Mouse (Mus musculus) lung, postnatal 0 days (tissue): ENCODE data around the gene Klhl29. TPM values are rescaled to one million over a fixed set of nuclear protein-coding genes. Genes with fewer than 3 reads are reported as not detected.

ENCODE experiments used
- ATAC-seq: fragments of 200-750 bp; cut with Nextera tagmentation; 2 replicates; pipeline ENCODE4 v1.8.0; 2017; ENCODE audit warnings: moderate library complexity
- DNase-seq: peaks from one replicate; pipeline ENCODE4 v3.0.0-alpha.2; 2016; ENCODE audit warnings: low spot score
- H3K27ac ChIP-seq: fragments of 300-500 bp; sonication (generic); 2 replicates; pipeline ENCODE4 v1.5.1; 2014; ENCODE audit warnings: antibody characterized with exemption, mild to moderate bottlenecking, low read length, mixed read lengths
- H3K27me3 ChIP-seq: fragments of 300-500 bp; sonication (generic); replicated peaks from 2 replicates; pipeline ENCODE4 v1.6.1; 2014; ENCODE audit warnings: low read length, mixed read lengths; ENCODE audit not compliant: insufficient read depth
- H3K36me3 ChIP-seq: fragments of 300-500 bp; sonication (generic); 2 replicates; pipeline ENCODE4 v1.6.1; 2014; ENCODE audit warnings: low read length, mixed read lengths; ENCODE audit not compliant: insufficient read depth
- H3K4me1 ChIP-seq: fragments of 300-500 bp; sonication (generic); 2 replicates; pipeline ENCODE4 v1.6.1; 2014; ENCODE audit warnings: antibody characterized with exemption, low read depth, low read length, mixed read lengths; ENCODE audit not compliant: insufficient read depth
- H3K4me2 ChIP-seq: fragments of 300-500 bp; sonication (generic); replicated peaks from 2 replicates; pipeline ENCODE4 v1.6.1; 2014; ENCODE audit warnings: low read depth, mild to moderate bottlenecking, low read length, moderate library complexity, mixed read lengths
- H3K4me3 ChIP-seq: fragments of 300-500 bp; sonication (generic); 2 replicates; pipeline ENCODE4 v1.5.1; 2014; ENCODE audit warnings: low read depth, low read length
- H3K9ac ChIP-seq: fragments of 300-500 bp; sonication (generic); replicated peaks from 2 replicates; pipeline ENCODE4 v1.6.1; 2014; ENCODE audit warnings: low read depth, mild to moderate bottlenecking
- H3K9me3 ChIP-seq: fragments of 300-500 bp; sonication (generic); 2 replicates; pipeline ENCODE4 v1.6.1; 2016; ENCODE audit warnings: low read length, mixed read lengths
- CTCF ChIP-seq: IDR thresholded peaks from 2 replicates; pipeline ENCODE4 v1.5.1; 2016; ENCODE audit warnings: antibody characterized with exemption, mild to moderate bottlenecking
- EP300 ChIP-seq: IDR thresholded peaks from 2 replicates; pipeline ENCODE4 v1.6.1; 2016; ENCODE audit warnings: antibody characterized with exemption, mild to moderate bottlenecking, control low read depth
- WGBS: fragments of 180-500 bp; shearing (Covaris S2); extraction: QIAGEN DNeasy Blood & Tissue Kit; methylation state at CpG from one replicate; pipeline ENCODE4 v1.1.7; 2014; 5-methylcytosine and 5-hydroxymethylcytosine counted together
- polyA plus RNA-seq: library from polyadenylated mRNA; unstranded; fragments of >200 nt; fragmentation: Nextera tagmentation; extraction: Ambion mirVana; gene quantifications from 2 replicates; pipeline ENCODE4 v1.2.1, GENCODE M21; 2015

The Klhl29 gene
- polyA plus RNA-seq, 1 experiment from 2014 or later: 0.33 TPM

DNA sequence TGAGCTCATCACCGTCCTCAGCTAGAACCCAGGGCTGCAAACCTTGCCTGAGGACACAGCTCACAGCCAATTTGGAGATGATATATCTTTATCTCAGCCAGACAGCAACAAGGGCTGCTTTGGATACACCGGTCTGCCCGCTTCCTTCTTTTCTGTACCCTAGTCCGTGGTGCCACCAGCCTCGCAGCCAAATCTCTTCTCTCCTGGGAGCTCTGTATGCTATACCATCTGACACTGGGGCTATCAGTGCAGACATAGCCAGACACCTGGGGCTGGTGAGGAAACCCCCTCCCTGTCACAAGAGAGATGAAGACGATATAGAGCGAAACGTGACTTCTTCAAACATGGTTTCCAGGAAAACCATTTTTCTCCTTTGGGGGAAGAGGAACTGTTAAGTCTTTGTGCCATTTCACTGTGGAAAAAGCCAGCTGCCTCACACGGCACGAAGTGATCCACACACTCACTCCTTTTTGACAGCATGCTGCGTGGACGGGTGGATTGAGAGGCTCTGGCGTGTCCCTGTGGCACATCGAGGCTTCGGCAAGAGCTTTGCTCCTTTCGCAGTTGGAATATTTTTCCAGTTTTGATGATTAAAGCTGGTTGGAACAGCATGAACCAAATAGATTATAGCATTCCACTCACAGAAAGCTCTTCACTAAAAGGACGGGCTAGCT, 11.4 kb downstream of the Klhl29 start:
- Histone ChIP-seq H3K36me3 (no peaks in the 10 kb centered on the region), H3K9me3 (no peaks in the 10 kb centered on the region), H3K4me2 (no peak overlapping the region), H3K27me3 (no peaks in the 10 kb centered on the region), H3K27ac (no peak overlapping the region), H3K9ac (no peak overlapping the region), H3K4me3 (no peak overlapping the region), H3K4me1 (no peaks in the 10 kb centered on the region)
- TF ChIP-seq CTCF (no peak), EP300 (no peak)
- DNase-seq: no peak
- 87% methylated on average over 17 of the region's 17 CpGs for WGBS
- ATAC-seq: no peak

GRCm38 (mm10) chr12:5359065-5359464, 16.4 kb downstream of the Klhl29 start:
- Histone ChIP-seq H3K9ac (no peak overlapping the region), H3K27me3 (no peaks in the 10 kb centered on the region), H3K36me3 (no peaks in the 10 kb centered on the region), H3K4me3 (no peak overlapping the region), H3K4me2 (no peak overlapping the region), H3K9me3 (no peaks in the 10 kb centered on the region), H3K4me1 (no peaks in the 10 kb centered on the region), H3K27ac (no peak overlapping the region)
- DNase-seq (no peak), ATAC-seq (no peak)
- TF ChIP-seq EP300 (no peak), CTCF (no peak)
- 31% methylated on average over 5 of the region's 5 CpGs for whole genome bisulfite sequencing

- Histone ChIP-seq H3K9me3 (no peaks in the 10 kb centered on the region), H3K4me3 (no peak overlapping the region), H3K4me2 (no peak overlapping the region), H3K4me1 (no peaks in the 10 kb centered on the region), H3K9ac (no peak overlapping the region), H3K27me3 (no peaks in the 10 kb centered on the region), H3K27ac (no peak overlapping the region), H3K36me3 (no peaks in the 10 kb centered on the region)
- ATAC-seq (no peak), DNase-seq (no peak)
- TF ChIP-seq CTCF (peak; percentile 10; the same call in 1 of the 2 replicates), EP300 (no peak)
- WGBS: 44% methylated on average over 6 of the region's 6 CpGs
Measured at GRCm38 (mm10) chr12:5358497-5358896, 17.0 kb downstream of the Klhl29 start.

DNA sequence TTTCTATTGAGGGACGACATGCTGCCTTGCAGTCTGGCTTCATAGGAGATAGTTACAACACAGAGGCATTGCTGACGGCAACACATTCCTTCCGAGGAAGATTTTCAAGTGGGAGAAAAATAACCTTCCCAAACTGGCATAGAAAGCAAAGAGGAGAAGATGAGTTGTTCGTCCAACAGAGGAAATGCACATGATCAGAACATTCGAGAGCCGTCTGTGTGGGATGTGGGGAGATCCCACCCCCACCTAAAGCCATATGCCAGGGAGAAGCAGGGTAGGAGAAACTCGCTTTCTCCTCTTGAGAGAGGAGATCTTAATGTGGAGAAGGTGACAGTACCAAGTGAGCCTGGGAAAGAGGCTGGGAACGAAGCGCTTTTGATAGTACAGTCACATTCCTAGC, 22.1 kb downstream of the Klhl29 start:
- ATAC-seq (no peak), DNase-seq (no peak)
- H3K27me3 ChIP-seq: no peaks in the 10 kb centered on the region
- TF ChIP-seq EP300: no peak
- no peak for TF ChIP-seq CTCF
- no peak overlapping the region for H3K4me2 ChIP-seq
- no peak overlapping the region for H3K9ac ChIP-seq
- no peaks in the 10 kb centered on the region for H3K36me3 ChIP-seq
- H3K4me3 ChIP-seq: no peak overlapping the region
- 77% methylated on average over 9 of the region's 9 CpGs for WGBS
- H3K9me3 ChIP-seq: no peaks in the 10 kb centered on the region
- H3K4me1 ChIP-seq: no peaks in the 10 kb centered on the region
- no peak overlapping the region for H3K27ac ChIP-seq

DNA sequence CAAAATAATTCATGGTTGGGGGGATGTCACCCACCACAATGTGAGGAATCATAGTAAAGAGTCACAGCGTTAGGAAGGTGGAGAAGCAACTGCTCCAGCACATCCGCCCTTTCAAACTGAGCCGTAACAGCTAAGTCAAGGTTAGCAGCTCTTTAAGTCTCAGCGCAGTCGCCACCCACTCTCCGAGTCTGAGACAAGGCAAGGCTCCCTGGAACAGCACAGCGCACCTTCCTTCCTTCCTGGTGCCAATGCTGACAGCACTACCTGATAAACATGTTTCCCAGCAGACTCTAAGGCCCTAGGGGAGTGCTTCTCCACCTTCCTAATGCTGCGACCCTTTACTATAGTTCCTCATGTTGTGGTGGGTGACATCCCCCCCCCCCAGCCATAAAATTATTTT, 22.7 kb downstream of the Klhl29 start:
- TF ChIP-seq CTCF: no peak
- TF ChIP-seq EP300: no peak
- ATAC-seq (no peak; the same call in 1 of the 2 replicates), DNase-seq (no peak)
- Histone ChIP-seq H3K36me3 (no peaks in the 10 kb centered on the region), H3K27ac (no peak overlapping the region), H3K4me2 (no peak overlapping the region), H3K9ac (no peak overlapping the region), H3K4me1 (no peaks in the 10 kb centered on the region), H3K27me3 (no peaks in the 10 kb centered on the region), H3K4me3 (no peak overlapping the region), H3K9me3 (no peaks in the 10 kb centered on the region)
- 80% methylated on average over 8 of the region's 8 CpGs for WGBS

DNA sequence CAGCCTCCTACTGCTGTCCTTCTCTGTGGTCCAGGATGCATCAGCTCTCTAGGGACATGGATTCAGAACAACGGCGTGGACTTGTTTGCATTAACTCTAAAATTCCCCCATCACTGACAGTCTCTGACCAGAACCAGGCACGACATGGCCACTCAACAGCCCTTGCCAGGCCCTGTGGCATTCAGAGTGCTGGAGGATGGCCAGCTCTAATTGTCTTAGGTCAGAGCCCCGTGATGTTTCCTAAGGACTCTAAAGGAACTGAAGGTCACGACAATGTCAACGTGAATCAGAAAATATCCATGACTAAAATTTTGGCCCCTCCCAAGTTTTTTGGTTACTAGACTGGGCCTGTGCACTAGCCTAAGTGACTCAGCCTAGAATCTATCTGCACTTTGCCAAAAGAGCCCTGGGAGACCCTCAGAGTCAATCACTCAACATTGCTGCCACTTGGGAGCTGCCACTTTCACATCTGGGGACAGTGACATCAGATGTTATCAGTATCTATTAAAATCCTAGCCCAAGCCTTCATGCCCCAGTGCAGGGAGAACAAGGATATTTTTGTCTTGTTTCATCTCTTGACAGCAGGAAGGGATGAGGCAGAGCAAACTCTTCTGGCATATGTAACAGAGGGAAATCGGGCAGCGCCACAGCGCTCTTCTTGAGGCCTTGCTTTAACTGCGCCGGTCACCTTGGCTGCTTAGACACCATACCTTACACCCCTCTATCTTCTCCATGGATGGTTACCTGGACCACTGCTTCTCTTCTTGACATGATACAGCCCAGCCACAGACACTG, 24.8 kb downstream of the Klhl29 start:
- DNase-seq: no peak
- ATAC-seq: no peak
- Histone ChIP-seq H3K4me1 (no peaks in the 10 kb centered on the region), H3K27ac (no peak overlapping the region), H3K4me3 (no peak overlapping the region), H3K27me3 (no peaks in the 10 kb centered on the region), H3K9ac (no peak overlapping the region), H3K4me2 (no peak overlapping the region), H3K9me3 (no peaks in the 10 kb centered on the region), H3K36me3 (no peaks in the 10 kb centered on the region)
- TF ChIP-seq CTCF (no peak), EP300 (no peak)
- WGBS: 84% methylated on average over 11 of the region's 11 CpGs
